Mouse (Mus musculus) MEL (cell line): ENCODE measurements around the gene Tert. TPM values are rescaled to one million over a fixed set of nuclear protein-coding genes. Genes with fewer than 3 reads are reported as not detected.

ENCODE experiments used
- DNase-seq: peaks from one replicate; pipeline ENCODE4 v3.0.0; 2011; ENCODE audit warnings: low read depth, low spot score
- H3K27ac ChIP-seq: 2 replicates; pipeline ENCODE4 v1.5.1; 2012; ENCODE audit warnings: low read depth, mild to moderate bottlenecking, control low read depth, low read length, moderate library complexity; ENCODE audit not compliant: control insufficient read depth
- H3K27me3 ChIP-seq, 2 experiments: fragments of 150-350 bp in 1 of 2; sonication (generic) in 1 of 2; 2 replicates each; pipeline ENCODE4 v1.6.1; 2012; ENCODE audit warnings: low read length in 2 of 2, mild to moderate bottlenecking in 2 of 2, improper control_type of control experiment in 1 of 2, moderate library complexity in 1 of 2; ENCODE audit not compliant: insufficient read depth in 2 of 2, control insufficient read depth in 1 of 2
- H3K36me3 ChIP-seq, 2 experiments: 2 replicates each; pipeline ENCODE4 v1.6.1; 2012 to 2014; ENCODE audit warnings: low read length in 2 of 2, improper control_type of control experiment in 1 of 2, inconsistent platforms in 1 of 2, mild to moderate bottlenecking in 1 of 2; ENCODE audit not compliant: insufficient read depth in 2 of 2, control insufficient read depth in 1 of 2
- H3K4me1 ChIP-seq, 2 experiments: fragments of 150-350 bp in 1 of 2; sonication (generic) in 1 of 2; 2 replicates each; pipeline ENCODE4 v1.6.1; 2012; ENCODE audit warnings: low read length in 2 of 2, improper control_type of control experiment in 1 of 2, mild to moderate bottlenecking in 1 of 2; ENCODE audit not compliant: insufficient read depth in 2 of 2, control insufficient read depth in 1 of 2
- H3K4me3 ChIP-seq, 2 experiments: fragments of 150-350 bp in 1 of 2; sonication (generic) in 1 of 2; 2 replicates each; pipeline ENCODE4 v1.5.1; 2012; ENCODE audit warnings: low read depth in 2 of 2, low read length in 2 of 2, mild to moderate bottlenecking in 2 of 2, moderate library complexity in 2 of 2, control low read depth in 1 of 2, improper control_type of control experiment in 1 of 2; ENCODE audit not compliant: control insufficient read depth in 1 of 2, insufficient read depth in 1 of 2
- H3K79me2 ChIP-seq: 2 replicates; pipeline ENCODE4 v1.6.1; 2012; ENCODE audit warnings: mild to moderate bottlenecking, low read length, moderate library complexity; ENCODE audit not compliant: control insufficient read depth, poor library complexity, insufficient read depth
- H3K9ac ChIP-seq: 2 replicates; pipeline ENCODE4 v1.6.1; 2012; ENCODE audit warnings: low read depth, mild to moderate bottlenecking, control low read depth, low read length, moderate library complexity; ENCODE audit not compliant: control insufficient read depth, poor library complexity, severe bottlenecking
- H3K9me3 ChIP-seq: fragments of 150-350 bp; sonication (generic); replicated peaks from 2 replicates; pipeline ENCODE4 v1.6.1; 2012; ENCODE audit warnings: mild to moderate bottlenecking, low read length, improper control_type of control experiment, moderate library complexity; ENCODE audit not compliant: insufficient read depth
- BHLHE40 ChIP-seq: IDR thresholded peaks from 2 replicates; pipeline ENCODE4 v1.6.1; 2012; ENCODE audit warnings: low read depth, mild to moderate bottlenecking, inconsistent platforms, low read length, improper control_type of control experiment, borderline replicate concordance
- CHD2 ChIP-seq: IDR thresholded peaks from 2 replicates; pipeline ENCODE4 v1.6.1; 2011; ENCODE audit warnings: low read length, improper control_type of control experiment
- CTCF ChIP-seq, 3 experiments: IDR thresholded peaks in 2 of 3; conservative IDR thresholded peaks in 1 of 3; 2 replicates each; pipeline ENCODE4 v1.5.1; 2011 to 2012; ENCODE audit warnings: low read length in 3 of 3, low read depth in 2 of 3, mild to moderate bottlenecking in 2 of 3, improper control_type of control experiment in 1 of 3, inconsistent platforms in 1 of 3, mixed read lengths in 1 of 3, moderate library complexity in 1 of 3; ENCODE audit not compliant: control insufficient read depth in 1 of 3, insufficient read depth in 1 of 3, poor library complexity in 1 of 3, severe bottlenecking in 1 of 3
- E2F4 ChIP-seq: IDR thresholded peaks from 2 replicates; pipeline ENCODE4 v1.6.1; 2011; ENCODE audit warnings: low read depth, low read length, improper control_type of control experiment, borderline replicate concordance
- ELF1 ChIP-seq: IDR thresholded peaks from 2 replicates; pipeline ENCODE4 v1.6.1; 2014; ENCODE audit warnings: low read depth, mild to moderate bottlenecking, inconsistent platforms, low read length, improper control_type of control experiment, moderate library complexity
- ETS1 ChIP-seq: IDR thresholded peaks from 2 replicates; pipeline ENCODE4 v1.6.1; 2012; ENCODE audit warnings: low read depth, mild to moderate bottlenecking, inconsistent platforms, low read length, improper control_type of control experiment, moderate library complexity
- GABPA ChIP-seq: IDR thresholded peaks from 2 replicates; pipeline ENCODE4 v1.6.1; 2012; ENCODE audit warnings: low read depth, mild to moderate bottlenecking, inconsistent platforms, low read length, improper control_type of control experiment, moderate library complexity
- GATA1 ChIP-seq: IDR thresholded peaks from 2 replicates; pipeline ENCODE4 v1.6.1; 2011; ENCODE audit warnings: low read depth, low read length, improper control_type of control experiment
- HCFC1 ChIP-seq: IDR thresholded peaks from 2 replicates; pipeline ENCODE4 v1.6.1; 2012; ENCODE audit warnings: low read depth, mild to moderate bottlenecking, inconsistent platforms, low read length, improper control_type of control experiment, moderate library complexity
- KAT2A ChIP-seq: conservative IDR thresholded peaks from 2 replicates; pipeline ENCODE4 v1.6.1; 2012; ENCODE audit warnings: low read depth, low read length, improper control_type of control experiment, inconsistent platforms
- MAFK ChIP-seq: IDR thresholded peaks from 2 replicates; pipeline ENCODE4 v1.6.1; 2011; ENCODE audit warnings: low read depth, mild to moderate bottlenecking, low read length, improper control_type of control experiment, borderline replicate concordance
- MAX ChIP-seq: IDR thresholded peaks from 2 replicates; pipeline ENCODE4 v1.6.1; 2011; ENCODE audit warnings: low read length, improper control_type of control experiment
- MAZ ChIP-seq: IDR thresholded peaks from 2 replicates; pipeline ENCODE4 v1.6.1; 2012; ENCODE audit warnings: low read depth, mild to moderate bottlenecking, inconsistent platforms, low read length, improper control_type of control experiment
- MEF2A ChIP-seq: IDR thresholded peaks from 2 replicates; pipeline ENCODE4 v1.6.1; 2014; ENCODE audit warnings: low read depth, mild to moderate bottlenecking, inconsistent platforms, low read length, improper control_type of control experiment; ENCODE audit not compliant: poor library complexity, insufficient replicate concordance, severe bottlenecking; ENCODE audit errors: extremely low read depth
- MXI1 ChIP-seq: IDR thresholded peaks from 2 replicates; pipeline ENCODE4 v1.6.1; 2011; ENCODE audit warnings: mild to moderate bottlenecking, low read depth, low read length, improper control_type of control experiment
- MYB ChIP-seq: IDR thresholded peaks from 2 replicates; pipeline ENCODE4 v1.6.1; 2011; ENCODE audit warnings: mild to moderate bottlenecking, low read depth, low read length, improper control_type of control experiment
- MYC ChIP-seq: IDR thresholded peaks from 2 replicates; pipeline ENCODE4 v1.6.1; 2011; ENCODE audit warnings: low read depth, mild to moderate bottlenecking, low read length, improper control_type of control experiment, moderate library complexity
- NELFE ChIP-seq: IDR thresholded peaks from 2 replicates; pipeline ENCODE4 v1.6.1; 2011; ENCODE audit warnings: low read depth, low read length, improper control_type of control experiment
- NRF1 ChIP-seq: IDR thresholded peaks from 2 replicates; pipeline ENCODE4 v1.6.1; 2014; ENCODE audit warnings: low read depth, mild to moderate bottlenecking, inconsistent platforms, low read length, improper control_type of control experiment, moderate library complexity; ENCODE audit not compliant: poor library complexity, insufficient read depth, severe bottlenecking
- POLR2A ChIP-seq, 2 experiments: IDR thresholded peaks; 2 replicates each; pipeline ENCODE4 v1.6.1; 2011 to 2012; ENCODE audit warnings: low read length in 2 of 2, mild to moderate bottlenecking in 2 of 2, control low read depth in 1 of 2, improper control_type of control experiment in 1 of 2, low read depth in 1 of 2, moderate library complexity in 1 of 2; ENCODE audit not compliant: control insufficient read depth in 1 of 2, insufficient read depth in 1 of 2, poor library complexity in 1 of 2
- POLR2AphosphoS5 ChIP-seq: IDR thresholded peaks from 2 replicates; pipeline ENCODE4 v1.6.1; 2012; ENCODE audit warnings: low read depth, borderline replicate concordance, mild to moderate bottlenecking, inconsistent platforms, low read length, moderate library complexity, mixed read lengths
- RCOR1 ChIP-seq: IDR thresholded peaks from 2 replicates; pipeline ENCODE4 v1.6.1; 2012; ENCODE audit warnings: low read depth, mild to moderate bottlenecking, inconsistent platforms, low read length, improper control_type of control experiment
- SIN3A ChIP-seq: IDR thresholded peaks from 2 replicates; pipeline ENCODE4 v1.6.1; 2012; ENCODE audit warnings: low read length, improper control_type of control experiment, inconsistent platforms
- SMC3 ChIP-seq: IDR thresholded peaks from 2 replicates; pipeline ENCODE4 v1.6.1; 2011; ENCODE audit warnings: low read depth, low read length, improper control_type of control experiment
- TBP ChIP-seq: IDR thresholded peaks from 2 replicates; pipeline ENCODE4 v1.8.0; 2011; ENCODE audit warnings: low read depth, low read length, improper control_type of control experiment
- UBTF ChIP-seq: IDR thresholded peaks from 2 replicates; pipeline ENCODE4 v1.6.1; 2012; ENCODE audit warnings: low read depth, mild to moderate bottlenecking, inconsistent platforms, low read length, improper control_type of control experiment, moderate library complexity, borderline replicate concordance; ENCODE audit not compliant: insufficient read depth
- USF2 ChIP-seq, 2 experiments: IDR thresholded peaks; 2 replicates each; pipeline ENCODE4 v1.6.1; 2011 to 2012; ENCODE audit warnings: improper control_type of control experiment in 2 of 2, low read length in 2 of 2, borderline replicate concordance in 1 of 2, inconsistent platforms in 1 of 2, low read depth in 1 of 2, mild to moderate bottlenecking in 1 of 2; ENCODE audit not compliant: insufficient read depth in 1 of 2
- ZC3H11A ChIP-seq: IDR thresholded peaks from 2 replicates; pipeline ENCODE4 v1.6.1; 2012; ENCODE audit warnings: low read depth, mild to moderate bottlenecking, inconsistent platforms, low read length, improper control_type of control experiment
- ZMIZ1 ChIP-seq: IDR thresholded peaks from 2 replicates; pipeline ENCODE4 v1.6.1; 2012; ENCODE audit warnings: low read depth, mild to moderate bottlenecking, inconsistent platforms, low read length, improper control_type of control experiment, moderate library complexity
- ZNF384 ChIP-seq: IDR thresholded peaks from 2 replicates; pipeline ENCODE4 v1.6.1; 2012; ENCODE audit warnings: low read depth, mild to moderate bottlenecking, inconsistent platforms, low read length, improper control_type of control experiment
- polyA plus RNA-seq, 2 experiments: library from polyadenylated mRNA; stranded (reverse) in 1 of 2; unstranded in 1 of 2; fragments of >175 nt in 1 of 2; fragments of >200 nt in 1 of 2; gene quantifications; 2 replicates each; pipeline versions ENCODE4 v1.2.1 to v1.2.4; 2012; ENCODE audit warnings: low replicate concordance in 2 of 2, low read depth in 1 of 2; ENCODE audit not compliant: insufficient read length in 2 of 2, insufficient read depth in 1 of 2, missing spikeins in 1 of 2
- total RNA-seq: library from RNA; depleted of rRNA; stranded (reverse); fragments of 300-350 nt; gene quantifications from 2 replicates; pipeline ENCODE4 v1.2.3, GENCODE M21; 2012

Gene Tert
- total and polyA plus RNA-seq, 3 experiments: 1.2 to 2.0 TPM; not detected in 1

DNA sequence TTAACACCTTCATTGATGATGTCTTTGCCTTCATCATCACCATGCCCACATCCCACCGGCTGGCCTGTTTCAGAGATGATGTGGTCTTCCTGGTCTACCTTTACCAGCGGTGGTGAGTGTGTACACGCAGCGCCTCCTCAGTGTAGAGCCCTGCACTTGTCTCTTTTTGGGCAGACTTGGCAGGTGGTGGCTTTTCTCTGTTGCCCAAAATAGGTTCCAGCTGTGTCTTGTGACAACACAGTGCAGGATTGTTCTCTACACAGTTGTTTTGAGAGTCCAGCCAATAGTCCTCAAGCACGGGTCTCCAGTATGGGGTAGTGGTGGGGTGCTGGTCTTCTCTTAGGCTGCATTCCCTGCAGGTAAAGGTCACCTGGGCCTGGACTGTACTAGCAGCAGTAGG is 8.3 kb upstream of the Tert start:
- H3K36me3 ChIP-seq: peaks cover 0 to 6% of the 10 kb centered on the region in 2 experiments; a peak in 1 of 4 replicates
- H3K4me1 ChIP-seq: no peaks in the 10 kb centered on the region
- no peak overlapping the region for H3K27ac ChIP-seq
- H3K27me3 ChIP-seq: no peaks in the 10 kb centered on the region
- no peaks in the 10 kb centered on the region for H3K79me2 ChIP-seq
- no peak for TF ChIP-seq MXI1
- no peak for TF ChIP-seq MAFK
- TF ChIP-seq CHD2: no peak
- TF ChIP-seq ETS1: no peak
- no peak for TF ChIP-seq RCOR1
- no peak for TF ChIP-seq ZC3H11A
- no peak for TF ChIP-seq CTCF (IDR thresholded peaks at IDR 0.05 in 2 of 3, conservative IDR thresholded peaks at IDR 0.05 in 1 of 3; ENCODE audit: control insufficient read depth in 1 of 3, insufficient read depth in 1 of 3, low read depth in 2 of 3, low read length in 3 of 3, poor library complexity in 1 of 3, severe bottlenecking in 1 of 3)
- TF ChIP-seq SMC3: no peak
- TF ChIP-seq MAZ: no peak
- no peak for TF ChIP-seq TBP
- no peak for TF ChIP-seq GABPA
- TF ChIP-seq MAX: no peak
- TF ChIP-seq NELFE: no peak
- TF ChIP-seq ZNF384: no peak
- TF ChIP-seq ZMIZ1: no peak
- TF ChIP-seq HCFC1: no peak
- no peak overlapping the region for H3K9ac ChIP-seq
- no peak overlapping the region for H3K4me3 ChIP-seq
- DNase-seq: no peak
- no peaks in the 10 kb centered on the region for H3K9me3 ChIP-seq

DNA sequence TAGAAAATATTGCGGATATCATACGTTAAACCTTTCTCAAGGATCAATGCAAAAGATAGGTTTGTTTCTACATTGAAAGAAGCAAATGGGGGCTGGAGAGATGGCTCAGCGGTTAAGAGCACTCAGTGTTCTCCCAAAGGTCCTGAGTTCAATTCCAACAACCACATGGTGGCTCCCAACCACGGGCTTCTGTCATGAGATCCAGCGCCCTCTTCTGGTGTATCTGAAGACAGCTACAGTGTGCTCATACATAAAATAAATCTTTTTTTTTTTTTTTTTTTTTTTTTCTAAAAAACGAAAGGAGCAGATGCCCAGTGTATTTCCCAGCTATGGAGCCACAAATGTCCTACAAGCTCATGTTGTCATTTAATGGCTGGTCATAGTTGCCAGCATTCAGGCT is 6.1 kb upstream of the Tert start:
- Histone ChIP-seq H3K27ac (no peak overlapping the region), H3K27me3 (no peaks in the 10 kb centered on the region), H3K9ac (no peak overlapping the region), H3K36me3 (no peaks in the 10 kb centered on the region; a peak in 1 of 4 replicates), H3K79me2 (no peaks in the 10 kb centered on the region), H3K4me3 (no peak overlapping the region), H3K4me1 (no peaks in the 10 kb centered on the region), H3K9me3 (no peaks in the 10 kb centered on the region)
- DNase-seq: peak; percentile 75
- no peak for TF ChIP-seq MYB
- no peak for TF ChIP-seq MAX
- TF ChIP-seq KAT2A: no peak
- no peak for TF ChIP-seq CHD2
- no peak for TF ChIP-seq BHLHE40
- TF ChIP-seq MYC: peak; percentile 67; the same call in 1 of the 2 replicates
- TF ChIP-seq MAFK: no peak
- no peak for TF ChIP-seq NRF1
- no peak for TF ChIP-seq UBTF
- TF ChIP-seq SIN3A: no peak
- TF ChIP-seq POLR2AphosphoS5: no peak
- TF ChIP-seq ETS1: no peak
- TF ChIP-seq USF2 (IDR thresholded peaks at IDR 0.05; ENCODE audit: borderline replicate concordance in 1 of 2, insufficient read depth in 1 of 2, low read depth in 1 of 2, low read length in 2 of 2): no peak
- no peak for TF ChIP-seq ELF1
- TF ChIP-seq HCFC1: no peak
- TF ChIP-seq E2F4: no peak
- no peak for TF ChIP-seq MEF2A
- peak; percentile 31 to 73 (median 64) for TF ChIP-seq CTCF (IDR thresholded peaks at IDR 0.05 in 2 of 3, conservative IDR thresholded peaks at IDR 0.05 in 1 of 3; ENCODE audit: control insufficient read depth in 1 of 3, insufficient read depth in 1 of 3, low read depth in 2 of 3, low read length in 3 of 3, poor library complexity in 1 of 3, severe bottlenecking in 1 of 3)
- TF ChIP-seq POLR2A (IDR thresholded peaks at IDR 0.05; ENCODE audit: control insufficient read depth in 1 of 2, insufficient read depth in 1 of 2, low read depth in 1 of 2, low read length in 2 of 2, poor library complexity in 1 of 2): no peak
- TF ChIP-seq GABPA: no peak
- TF ChIP-seq TBP: peak; percentile 76
- peak; percentile 96 for TF ChIP-seq ZNF384
- TF ChIP-seq SMC3: peak; percentile 56
- no peak for TF ChIP-seq GATA1
- no peak for TF ChIP-seq RCOR1
